Mouse (Mus musculus) mouse trophoblast stem cell (cell line): ENCODE measurements around the gene Tbc1d24.
"Not testable (repeated sequence)": the region's sequence is repeated elsewhere in the genome, so short reads cannot be mapped to it uniquely, and the experiment has no call there.

ENCODE experiments used
- in situ Hi-C, 2 experiments: fragments of 300-500 bp; cut with MseI, MboI; formaldehyde crosslinking; loops; 2 replicates in 1 of 2; 3 replicates in 1 of 2; pipeline ENCODE4 v1.15.1; 2025

Tbc1d24 gene

DNA sequence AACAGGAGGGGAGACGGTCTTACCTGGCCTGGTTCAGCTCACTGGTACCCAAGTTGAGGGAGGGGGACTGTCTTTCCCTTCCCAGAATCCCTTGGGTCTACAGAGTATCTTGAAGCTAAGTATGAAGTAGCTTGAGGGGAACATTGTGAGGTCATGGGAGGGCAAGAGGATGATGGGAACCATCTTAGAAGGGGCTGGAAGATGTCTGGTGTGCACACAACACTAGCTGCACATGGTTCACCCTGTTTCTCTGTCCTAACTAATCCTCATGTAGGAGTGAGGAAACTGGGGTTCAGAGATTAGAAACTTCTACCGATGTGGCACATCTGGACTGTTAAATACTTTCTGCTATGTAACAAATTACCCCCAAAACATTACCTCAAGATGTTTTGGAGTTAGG lies 54.5 kb downstream of the Tbc1d24 start, which contains the start of gene Pdpk1:
Pdpk1 (minus strand) TSS at position 101 of the 400 bp plus-strand sequence.
- in situ Hi-C loops = no loop called here

DNA sequence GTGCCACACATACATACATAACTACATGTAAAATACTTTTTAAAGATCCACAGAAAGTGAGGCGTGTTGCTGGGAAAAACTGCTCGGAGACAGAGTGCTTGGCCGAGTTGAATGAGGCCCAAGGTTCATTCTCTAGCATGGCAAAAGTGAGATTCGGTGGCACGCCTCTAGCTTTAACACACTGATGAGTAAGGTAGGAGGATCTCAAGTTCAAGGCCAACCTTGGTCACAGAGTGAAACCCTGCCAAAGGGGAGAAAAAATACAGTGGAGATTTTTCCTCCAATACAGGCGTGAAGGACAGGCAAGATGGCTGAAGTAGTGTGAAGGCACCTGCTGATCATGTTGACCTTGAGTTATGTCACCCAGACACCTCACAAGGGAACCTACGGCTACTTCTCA lies 55.9 kb downstream of the Tbc1d24 start:
- in situ Hi-C loops = no loop called here

DNA sequence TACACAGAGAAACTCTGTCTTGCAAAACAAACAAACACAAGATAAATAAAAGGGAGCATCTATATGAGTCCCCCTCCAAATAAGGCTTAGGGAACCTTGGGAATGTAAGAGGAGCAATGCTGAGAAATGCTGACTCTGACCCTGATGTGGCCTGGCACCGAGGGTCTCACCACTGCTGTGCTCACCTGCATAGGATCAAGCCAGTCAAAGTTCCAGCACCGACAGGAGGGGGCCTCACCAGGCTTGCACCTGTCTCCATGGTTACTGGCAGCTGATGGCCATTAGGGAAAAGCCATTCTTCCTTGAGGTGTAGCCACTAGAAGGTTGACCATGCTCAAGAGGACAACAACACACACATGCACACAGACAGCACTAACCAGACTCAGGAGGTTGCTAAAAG lies 62.5 kb downstream of the Tbc1d24 start:
- in situ Hi-C loops = no loop called here

DNA sequence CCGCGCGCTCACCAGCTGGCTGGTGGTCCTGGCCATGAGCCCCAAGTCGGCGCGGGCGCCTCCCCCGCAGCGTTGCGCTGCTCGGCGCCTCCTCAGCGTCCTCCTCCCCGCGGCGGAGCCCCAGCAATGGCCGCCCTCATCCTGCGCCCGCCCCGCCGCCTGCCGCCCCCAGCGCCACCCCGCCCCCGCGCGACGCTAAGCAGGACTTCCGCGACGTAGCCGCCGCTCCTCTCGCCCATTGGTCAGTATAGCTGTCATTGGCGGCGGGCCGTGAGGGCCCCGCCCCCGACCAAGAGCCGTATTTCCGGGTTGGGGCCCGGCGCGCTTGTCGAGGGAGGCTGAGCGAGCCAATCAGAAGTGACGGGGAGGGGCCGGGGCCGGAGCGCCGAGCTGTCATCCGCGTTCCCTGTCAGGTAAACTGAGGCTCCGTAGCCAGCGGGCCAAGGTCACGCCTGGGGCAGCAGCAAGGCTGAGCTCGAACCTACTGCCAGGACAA lies 63.9 kb downstream of the Tbc1d24 start:
- in situ Hi-C loops = no loop called here

DNA sequence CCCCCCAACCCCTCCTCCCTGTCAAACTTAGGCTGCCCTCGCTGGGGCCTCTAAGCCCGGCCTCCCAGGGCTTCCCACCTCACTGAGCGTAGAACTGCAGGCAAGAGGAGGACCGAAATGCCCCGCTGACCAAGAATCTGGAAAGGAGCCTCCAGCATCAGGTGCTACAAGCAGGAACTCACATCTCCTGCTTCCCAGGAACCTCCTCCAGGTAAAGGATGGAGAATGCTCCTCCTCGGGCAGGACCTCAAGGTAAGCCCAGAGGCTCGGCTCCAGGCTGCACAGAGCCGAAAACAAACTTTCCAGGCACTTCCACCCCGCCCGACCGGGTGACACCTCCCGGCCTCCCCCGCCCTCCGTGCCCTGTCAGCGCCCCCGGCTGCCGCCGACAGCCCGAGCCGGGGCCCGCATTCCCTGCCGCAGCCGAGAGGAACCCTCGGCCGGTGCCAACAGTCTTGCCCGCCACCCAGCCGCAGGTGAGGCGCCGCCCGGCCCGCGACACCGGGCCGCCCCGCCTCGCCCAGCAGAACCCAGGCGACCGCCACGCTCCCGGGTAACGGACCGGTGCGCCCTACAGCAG lies 64.4 kb downstream of the Tbc1d24 start:
- in situ Hi-C loops = no loop called here

DNA sequence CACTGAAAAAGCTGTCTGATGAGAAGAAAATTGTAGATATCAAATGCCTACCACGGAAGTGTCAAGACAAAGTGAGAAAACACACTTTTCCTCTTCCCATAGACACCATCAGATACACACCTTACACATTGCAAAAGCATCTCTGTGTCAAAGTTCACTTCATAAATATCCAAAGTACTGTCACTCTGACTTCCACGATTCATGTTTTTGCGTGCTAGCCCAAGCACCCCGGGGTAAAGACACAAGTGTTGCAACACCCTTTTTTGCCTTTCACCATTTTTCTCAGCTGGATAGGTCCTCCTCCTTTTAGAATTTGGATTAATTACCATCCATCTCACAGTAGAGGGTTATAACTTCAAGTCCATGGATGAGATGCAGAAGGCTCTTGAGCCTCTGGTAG lies 65.4 kb downstream of the Tbc1d24 start:
- in situ Hi-C loops = no loop called here

DNA sequence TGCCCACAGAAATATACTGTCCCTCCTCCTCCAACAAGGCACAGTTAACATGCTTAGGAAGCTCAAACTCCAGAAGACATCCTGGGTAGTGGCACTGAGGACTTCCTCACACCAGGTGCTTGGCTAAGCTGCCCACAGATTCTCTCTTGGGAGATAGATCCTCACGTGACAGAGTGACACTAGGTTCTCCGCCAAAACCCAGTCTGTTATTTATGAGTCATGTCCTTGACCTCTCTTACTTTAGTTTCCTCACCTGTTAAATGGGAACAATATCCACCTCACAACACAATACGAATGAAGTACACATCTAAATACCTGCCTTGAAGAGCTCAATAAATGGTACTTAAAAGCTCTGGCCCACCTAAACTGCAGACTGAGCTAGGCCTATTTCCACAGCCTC lies 66.1 kb downstream of the Tbc1d24 start:
- in situ Hi-C loops = no loop called here

DNA sequence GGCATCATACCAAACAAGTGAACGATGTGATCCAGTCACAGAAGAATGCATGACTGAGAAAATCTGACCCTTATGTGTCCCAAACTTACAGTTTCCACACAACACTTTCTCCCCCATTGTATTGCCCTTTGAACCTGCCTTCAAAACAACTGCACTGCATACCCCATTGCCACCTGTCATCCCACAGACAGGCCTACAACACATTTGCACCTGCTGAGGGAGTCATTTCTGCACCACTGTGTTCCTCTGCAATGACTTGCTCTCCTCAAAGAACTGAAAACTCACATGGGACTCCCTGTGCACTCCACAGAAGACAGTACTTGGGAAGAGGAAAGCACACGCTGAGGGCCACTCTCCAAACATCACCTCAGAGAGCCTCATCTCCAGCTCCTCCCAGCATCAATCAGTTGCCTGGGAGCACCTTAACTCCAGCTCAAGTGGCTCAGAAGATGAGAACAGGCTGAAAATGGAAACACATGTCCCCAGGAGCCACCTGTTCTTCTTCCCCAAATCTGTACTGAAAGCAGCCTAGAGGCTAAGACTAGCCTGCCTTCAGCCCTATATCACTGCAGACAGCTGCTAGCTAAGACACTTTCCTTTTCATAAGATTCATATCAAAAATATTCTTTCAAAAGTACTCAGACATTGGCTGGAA lies 68.0 kb downstream of the Tbc1d24 start:
- in situ Hi-C loops = no loop called here

DNA sequence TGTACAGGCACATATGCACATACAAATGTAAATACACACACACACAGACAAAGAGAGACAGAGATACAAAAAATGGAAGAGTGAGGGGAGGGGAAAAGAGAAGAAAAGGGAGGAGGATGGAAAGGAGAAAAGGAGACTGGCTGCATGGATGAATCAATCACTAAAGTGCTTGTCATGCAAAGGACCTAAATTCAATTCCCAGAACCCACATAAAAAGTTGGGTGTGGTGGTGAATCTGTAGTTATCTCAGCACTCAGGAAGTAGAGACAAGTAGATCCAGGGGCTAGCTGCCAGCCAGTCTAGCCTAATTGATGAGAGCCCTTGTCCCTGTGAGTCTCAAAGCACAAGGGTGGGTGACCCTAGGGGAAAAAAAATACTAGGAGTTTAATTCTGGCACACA lies 71.3 kb downstream of the Tbc1d24 start:
- in situ Hi-C loops = no loop called here

DNA sequence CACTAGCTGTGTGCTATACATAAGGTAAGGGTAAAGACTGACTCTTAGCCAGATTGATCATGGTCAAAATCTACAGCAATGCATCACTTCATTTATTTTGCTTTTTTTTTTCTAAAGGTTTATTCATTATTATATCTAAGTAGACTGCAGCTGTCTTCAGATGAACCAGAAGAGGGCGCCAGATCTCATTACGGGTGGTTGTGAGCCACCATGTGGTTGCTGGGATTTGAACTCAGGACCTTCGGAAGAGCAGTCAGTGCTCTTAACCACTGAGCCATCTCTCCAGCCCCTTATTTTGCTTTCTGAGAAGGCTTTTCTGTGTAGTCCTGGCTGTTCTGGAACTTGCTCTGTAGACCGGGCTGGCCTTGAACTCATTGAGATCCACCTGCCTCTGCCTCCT lies 72.4 kb downstream of the Tbc1d24 start:
- in situ Hi-C loops = not testable (repeated sequence)

DNA sequence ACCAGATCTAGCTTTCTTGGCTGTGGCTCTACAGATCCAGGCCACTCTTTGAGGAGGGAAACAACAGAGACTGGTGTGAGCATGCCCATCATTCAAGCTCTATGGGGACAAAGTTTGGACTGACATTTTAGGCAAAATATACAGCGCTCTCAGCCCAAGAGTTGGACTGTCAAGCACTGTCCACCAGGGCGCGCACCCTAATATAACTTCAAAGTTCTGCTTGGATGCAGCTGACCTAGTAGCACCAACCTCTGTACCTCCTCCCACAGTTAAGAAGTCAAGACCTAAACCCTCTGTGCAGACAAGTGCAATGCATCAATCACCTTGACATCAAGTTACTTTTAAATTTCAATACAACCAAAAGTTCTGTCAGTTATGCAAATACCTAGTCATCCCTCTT lies 73.8 kb downstream of the Tbc1d24 start:
- in situ Hi-C loops = no loop called here

DNA sequence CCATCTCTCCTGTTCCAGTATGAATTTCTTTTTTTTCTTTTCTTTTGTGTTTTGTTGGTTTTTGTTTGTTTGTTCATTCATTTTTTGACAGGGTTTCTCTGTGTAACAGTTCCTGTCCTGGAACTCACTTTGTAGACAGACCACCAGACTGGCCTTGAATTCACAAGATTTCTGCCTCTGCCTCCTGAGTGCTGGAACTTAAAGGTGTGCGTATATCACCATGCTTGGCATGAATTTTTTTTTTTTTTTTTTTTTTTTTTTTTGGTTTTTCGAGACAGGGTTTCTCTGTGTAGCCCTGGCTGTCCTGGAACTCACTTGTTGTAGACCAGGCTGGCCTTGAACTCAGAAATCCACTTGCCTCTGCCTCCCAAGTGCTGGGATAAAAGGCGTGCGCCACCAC lies 76.1 kb downstream of the Tbc1d24 start:
- in situ Hi-C loops = not testable (repeated sequence)

DNA sequence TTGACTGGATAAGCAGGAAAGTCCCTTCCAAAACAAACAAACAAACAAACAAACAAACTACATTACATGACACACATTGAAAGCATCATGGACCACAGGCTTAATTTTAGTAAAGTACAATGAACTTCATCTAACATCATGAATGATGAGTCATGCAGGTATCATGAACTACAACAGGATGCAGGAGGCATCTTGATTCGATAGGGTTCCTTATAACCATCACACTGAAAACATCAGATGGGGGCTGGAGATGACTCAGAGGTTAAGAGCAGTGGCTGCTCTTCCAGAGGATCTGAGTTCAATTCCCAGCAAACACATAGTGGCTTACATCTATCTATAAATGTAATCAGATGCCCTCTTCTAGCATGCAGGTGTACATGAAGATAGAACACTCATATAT lies 77.8 kb downstream of the Tbc1d24 start:
- in situ Hi-C loops = no loop called here

DNA sequence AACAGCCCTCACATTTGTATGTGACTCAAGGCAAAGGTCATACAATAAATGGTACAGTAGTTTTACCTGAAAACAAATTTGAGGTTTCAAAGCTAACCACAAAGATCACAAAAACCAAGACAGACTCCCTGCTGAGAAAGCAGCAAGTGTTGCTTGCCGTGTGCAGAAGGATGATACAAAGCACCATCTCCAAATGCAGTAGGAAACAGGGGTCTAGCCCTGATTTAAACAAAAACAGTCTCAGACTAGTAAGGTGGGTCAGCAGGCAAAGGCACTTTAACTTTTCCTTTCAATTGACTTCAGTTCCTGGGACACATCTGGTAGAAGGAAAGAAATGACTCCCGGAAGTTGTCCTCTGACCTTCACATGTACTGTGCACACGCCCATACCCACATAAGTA lies 78.6 kb downstream of the Tbc1d24 start:
- in situ Hi-C loops = no loop called here
